8 mouse cellular contexts compared by ENCODE assay signal in genomic region chr11:116642681-116643578, GRCm38 (mm10). TPM values are rescaled to one million over a fixed set of nuclear protein-coding genes. Genes with fewer than 3 reads are reported as not detected.
A peak's percentile ranks its signal among the peaks of the same experiment; 100 is the strongest.
DNase-seq lines count a peak whose midpoint lies in the region; ATAC-seq and TF ChIP-seq lines count a peak whose summit lies in the region.

No protein-coding gene starts in this region.

- H3K79me2 ChIP-seq in C2C12 (ENCODE audit: control insufficient read depth, insufficient read depth): no peaks in the 10 kb centered on the region
- H3K79me2 ChIP-seq in liver, adult 2 months (ENCODE audit: control insufficient read depth, insufficient read depth, low read length): no peaks in the 10 kb centered on the region

- H3K79me3 ChIP-seq in C2C12 (ENCODE audit: low read depth): no peaks in the 10 kb centered on the region

- 0 out of 2 replicates have a peak overlapping the region, but pooled peaks have one; percentile 27 for H3K27ac ChIP-seq in brown adipose tissue, adult 24 weeks (replicated peaks; ENCODE audit: low read depth, low read length)
- H3K27ac ChIP-seq in heart, embryonic 12.5 days (ENCODE audit: poor library complexity, severe bottlenecking): no peak overlapping the region
- 0 out of 2 replicates have a peak overlapping the region, but pooled peaks have one; percentile 40 for H3K27ac ChIP-seq in kidney, embryonic 16.5 days (ENCODE audit: low read length)
- H3K27ac ChIP-seq in liver, adult 2 months (replicated peaks; ENCODE audit: insufficient read depth, low read depth, low read length): no peak overlapping the region

- peak; percentile 65 for ATAC-seq in erythroid progenitor cell, adult 5-6 weeks (replicated peaks; ENCODE audit: low FRiP score, poor library complexity, severe bottlenecking)
- ATAC-seq in heart, embryonic 12.5 days (ENCODE audit: insufficient number of reproducible peaks, low FRiP score): peak; percentile 11; the same call in 1 of the 2 replicates
- ATAC-seq in kidney, embryonic 16.5 days (ENCODE audit: low FRiP score, low TSS enrichment): peak; percentile 56

- TF ChIP-seq POLR2A in liver, adult 2 months (IDR thresholded peaks at IDR 0.05; ENCODE audit: extremely low read depth, insufficient read depth, low read length): no peak

- 28% methylated on average over 14 of the region's 14 CpGs for WGBS in heart, embryonic 12.5 days
- WGBS in kidney, embryonic 16.5 days: 39% methylated on average over 14 of the region's 14 CpGs
- WGBS in liver, adult 2 months: 37% methylated on average over 14 of the region's 14 CpGs

- no peak overlapping the region for H3ac ChIP-seq in C2C12 (ENCODE audit: control insufficient read depth, insufficient read length, low read depth)

- peak overlapping the region; percentile 61 for H3K4me2 ChIP-seq in heart, embryonic 12.5 days
- peak overlapping the region; percentile 49 for H3K4me2 ChIP-seq in kidney, embryonic 16.5 days (replicated peaks; ENCODE audit: low read depth, low read length)

- no peaks in the 10 kb centered on the region; the same call in 1 of the 2 replicates for H3K4me1 ChIP-seq in brown adipose tissue, adult 24 weeks (ENCODE audit: control insufficient read depth, insufficient read depth, insufficient read length, low read length)
- H3K4me1 ChIP-seq in heart, embryonic 12.5 days (replicated peaks): peaks cover 35% of the 10 kb centered on the region
- peaks cover 34% of the 10 kb centered on the region for H3K4me1 ChIP-seq in kidney, embryonic 16.5 days (ENCODE audit: insufficient read depth, low read length)
- H3K4me1 ChIP-seq in liver, adult 2 months (ENCODE audit: control insufficient read depth, insufficient read depth, low read length): no peaks in the 10 kb centered on the region

- H3K36me3 ChIP-seq in C2C12 (ENCODE audit: control insufficient read depth, insufficient read depth): no peaks in the 10 kb centered on the region
- H3K36me3 ChIP-seq in heart, embryonic 12.5 days: no peaks in the 10 kb centered on the region
- no peaks in the 10 kb centered on the region for H3K36me3 ChIP-seq in kidney, embryonic 16.5 days (ENCODE audit: insufficient read depth, low read length)
- H3K36me3 ChIP-seq in liver, adult 2 months (ENCODE audit: control insufficient read depth, insufficient read depth, low read length): no peaks in the 10 kb centered on the region
- no peaks in the 10 kb centered on the region for H3K36me3 ChIP-seq in splenic B cell, adult 2 months (ENCODE audit: control insufficient read depth, insufficient read depth, low read length, poor library complexity, severe bottlenecking)

- H3K9me3 ChIP-seq in heart, embryonic 12.5 days (replicated peaks): no peaks in the 10 kb centered on the region
- no peaks in the 10 kb centered on the region for H3K9me3 ChIP-seq in kidney, embryonic 16.5 days (ENCODE audit: low read length)

- H3K27me3 ChIP-seq in C2C12 (ENCODE audit: control insufficient read depth, insufficient read depth, insufficient read length): no peaks in the 10 kb centered on the region
- no peaks in the 10 kb centered on the region for H3K27me3 ChIP-seq in heart, embryonic 12.5 days (replicated peaks)
- no peaks in the 10 kb centered on the region for H3K27me3 ChIP-seq in kidney, embryonic 16.5 days (ENCODE audit: insufficient read depth, low read length)
- no peaks in the 10 kb centered on the region for H3K27me3 ChIP-seq in liver, adult 2 months (ENCODE audit: control insufficient read depth, insufficient read depth, low read length)
- H3K27me3 ChIP-seq in splenic B cell, adult 2 months (ENCODE audit: control insufficient read depth, insufficient read depth, low read length, poor library complexity, severe bottlenecking): no peaks in the 10 kb centered on the region

- no peak overlapping the region for H3K9ac ChIP-seq in heart, embryonic 12.5 days
- 0 out of 2 replicates have a peak overlapping the region, but pooled peaks have one; percentile 28 for H3K9ac ChIP-seq in kidney, embryonic 16.5 days (replicated peaks; ENCODE audit: low read length)
- no peak overlapping the region for H3K9ac ChIP-seq in liver, adult 2 months (ENCODE audit: low read depth, low read length)

- peak; percentile 36 for DNase-seq in liver, adult 2 months (ENCODE audit: extremely low read depth, low read depth, low spot score)
- peak; percentile 68 to 82 for DNase-seq in natural killer cell, adult 2 months (ENCODE audit: low spot score in 2 of 2)
- peak; percentile 85 for DNase-seq in splenic B cell, adult 2 months (ENCODE audit: low read depth, low spot score)

- no peak overlapping the region for H3K4me3 ChIP-seq in C2C12 (ENCODE audit: insufficient read depth, poor library complexity, severe bottlenecking)
- H3K4me3 ChIP-seq in brown adipose tissue, adult 24 weeks (ENCODE audit: insufficient read depth, low read depth, low read length): no peak overlapping the region
- peak overlapping the region; percentile 22 for H3K4me3 ChIP-seq in heart, embryonic 12.5 days
- no peak overlapping the region for H3K4me3 ChIP-seq in kidney, embryonic 16.5 days (ENCODE audit: low read length)
- H3K4me3 ChIP-seq in liver, adult 2 months (ENCODE audit: insufficient read depth, low read depth, low read length): no peak overlapping the region

- peak; percentile 63 for TF ChIP-seq CTCF in C2C12 (IDR thresholded peaks at IDR 0.05; ENCODE audit: control insufficient read depth, insufficient read depth, insufficient read length)
- TF ChIP-seq CTCF in liver, adult 2 months (IDR thresholded peaks at IDR 0.05; ENCODE audit: low read depth, low read length): peak; percentile 96

TF ChIP-seq in C2C12, 6 proteins besides CTCF, POLR2A, EP300 and RAD21:
- no peak for TF ChIP-seq FOSL1 (IDR thresholded peaks at IDR 0.05; ENCODE audit: insufficient read depth, low read length, poor library complexity, severe bottlenecking)
- TF ChIP-seq CEBPB (IDR thresholded peaks at IDR 0.05; ENCODE audit: low read depth): no peak
- no peak for TF ChIP-seq MYOD1 (IDR thresholded peaks at IDR 0.05; ENCODE audit: control insufficient read depth, insufficient read length, low read depth)
- TF ChIP-seq MAX (IDR thresholded peaks at IDR 0.05): no peak
- no peak for TF ChIP-seq MYOG (IDR thresholded peaks at IDR 0.05; ENCODE audit: control insufficient read depth, extremely low read depth, insufficient read length)
- TF ChIP-seq USF1 (IDR thresholded peaks at IDR 0.05; ENCODE audit: low read depth): no peak
TF ChIP-seq in C2C12: peak in this region for 0.

RNA-seq across cellular contexts. Expression of gene Prcd, which starts 10.4 kb away (rescaled TPM):
- polyA plus RNA-seq in C2C12 (2012; fragmentation: generic; extraction: Trizol): 1.2 TPM
- 1.5 TPM in 1 of 2 replicates, not detected in the other for polyA plus RNA-seq in brown adipose tissue, adult 24 weeks (2012; ENCODE audit: insufficient read depth, insufficient read length, missing spikeins)
- total RNA-seq in erythroid progenitor cell, adult 5-6 weeks (2015; ENCODE audit: low replicate concordance): not detected in 2 replicates
- not detected in 2 replicates for total RNA-seq in erythroid progenitor cell, adult 5-6 weeks (2017; ENCODE audit: low replicate concordance)
- polyA plus RNA-seq in heart, embryonic 12.5 days (2016; fragmentation: Nextera tagmentation; extraction: Ambion mirVana): 0.73 TPM in 1 of 2 replicates, not detected in the other
- 1.3 and 1.5 TPM in 2 replicates for polyA plus RNA-seq in kidney, embryonic 16.5 days (2015; fragmentation: Nextera tagmentation; extraction: Ambion mirVana)
- 0.27 TPM in 1 of 2 replicates, not detected in the other for total RNA-seq in liver, adult 2 months (2014; rRNA removed)
- polyA plus RNA-seq in liver, adult 2 months (2012; rRNA removed): not detected in 2 replicates

RNA-seq across cellular contexts. Expression of gene Cygb, which starts 11.2 kb away (rescaled TPM):
- polyA plus RNA-seq in C2C12 (2012; fragmentation: generic; extraction: Trizol): 0.95 TPM
- polyA plus RNA-seq in brown adipose tissue, adult 24 weeks (2012; ENCODE audit: insufficient read depth, insufficient read length, missing spikeins): 13.4 and 18.7 TPM in 2 replicates
- total RNA-seq in erythroid progenitor cell, adult 5-6 weeks (2015; ENCODE audit: low replicate concordance): not detected in 2 replicates
- total RNA-seq in erythroid progenitor cell, adult 5-6 weeks (2017; ENCODE audit: low replicate concordance): not detected in 2 replicates
- 1.3 and 1.4 TPM in 2 replicates for polyA plus RNA-seq in heart, embryonic 12.5 days (2016; fragmentation: Nextera tagmentation; extraction: Ambion mirVana)
- 17.0 and 17.5 TPM in 2 replicates for polyA plus RNA-seq in kidney, embryonic 16.5 days (2015; fragmentation: Nextera tagmentation; extraction: Ambion mirVana)
- total RNA-seq in liver, adult 2 months (2014; rRNA removed): 2.6 and 4.8 TPM in 2 replicates
- 5.6 and 6.1 TPM in 2 replicates for polyA plus RNA-seq in liver, adult 2 months (2012; rRNA removed)

RNA-seq across cellular contexts. Expression of gene Rhbdf2, which starts 16.1 kb away (rescaled TPM):
- polyA plus RNA-seq in C2C12 (2012; fragmentation: generic; extraction: Trizol): 1.9 TPM
- polyA plus RNA-seq in brown adipose tissue, adult 24 weeks (2012; ENCODE audit: insufficient read depth, insufficient read length, missing spikeins): 4.4 and 8.2 TPM in 2 replicates
- 6.3 and 12.6 TPM in 2 replicates for total RNA-seq in erythroid progenitor cell, adult 5-6 weeks (2015; ENCODE audit: low replicate concordance)
- total RNA-seq in erythroid progenitor cell, adult 5-6 weeks (2017; ENCODE audit: low replicate concordance): 5.9 and 11.5 TPM in 2 replicates
- 7.5 and 8.1 TPM in 2 replicates for polyA plus RNA-seq in heart, embryonic 12.5 days (2016; fragmentation: Nextera tagmentation; extraction: Ambion mirVana)
- 11.4 and 12.8 TPM in 2 replicates for polyA plus RNA-seq in kidney, embryonic 16.5 days (2015; fragmentation: Nextera tagmentation; extraction: Ambion mirVana)
- total RNA-seq in liver, adult 2 months (2014; rRNA removed): 3.1 and 4.1 TPM in 2 replicates
- 15.0 and 17.8 TPM in 2 replicates for polyA plus RNA-seq in liver, adult 2 months (2012; rRNA removed)

RNA-seq across cellular contexts. Expression of gene Aanat, which starts 56.7 kb away (rescaled TPM):
- not detected for polyA plus RNA-seq in C2C12 (2012; fragmentation: generic; extraction: Trizol)
- not detected in 2 replicates for polyA plus RNA-seq in brown adipose tissue, adult 24 weeks (2012; ENCODE audit: insufficient read depth, insufficient read length, missing spikeins)
- not detected in 2 replicates for total RNA-seq in erythroid progenitor cell, adult 5-6 weeks (2015; ENCODE audit: low replicate concordance)
- total RNA-seq in erythroid progenitor cell, adult 5-6 weeks (2017; ENCODE audit: low replicate concordance): not detected in 2 replicates
- polyA plus RNA-seq in heart, embryonic 12.5 days (2016; fragmentation: Nextera tagmentation; extraction: Ambion mirVana): not detected in 2 replicates
- polyA plus RNA-seq in kidney, embryonic 16.5 days (2015; fragmentation: Nextera tagmentation; extraction: Ambion mirVana): not detected in 2 replicates
- not detected in 2 replicates for total RNA-seq in liver, adult 2 months (2014; rRNA removed)
- not detected in 2 replicates for polyA plus RNA-seq in liver, adult 2 months (2012; rRNA removed)

Comparison
In these comparisons a context has a peak if more than half of its experiments do, and no peak if none do; other contexts are left out.
1. H3K27ac ChIP-seq: peak in brown adipose tissue, adult 24 weeks (single experiment) and kidney, embryonic 16.5 days (single experiment); none in heart, embryonic 12.5 days (single experiment) and liver, adult 2 months (single experiment).
2. ATAC-seq: peak in every context shown above with its lines; median percentile 65 in erythroid progenitor cell, adult 5-6 weeks; 56 in kidney, embryonic 16.5 days; 11 in heart, embryonic 12.5 days.
3. Peak in every context shown above with its lines, with median percentiles within 50 percentile points of each other: DNase-seq.